Mouse (Mus musculus) limb, embryonic 14.5 days (tissue): ENCODE data around the gene Galnt13. TPM values are rescaled to one million over a fixed set of nuclear protein-coding genes. Genes with fewer than 3 reads are reported as not detected.

ENCODE experiments used
- ATAC-seq: fragments of 200-750 bp; cut with Nextera tagmentation; 2 replicates; pipeline ENCODE4 v1.8.0; 2017; ENCODE audit warnings: low read depth, moderate number of reproducible peaks, moderate TSS enrichment; ENCODE audit not compliant: low FRiP score
- DNase-seq: peaks from one replicate; pipeline ENCODE4 v3.0.0-alpha.2; 2015; ENCODE audit warnings: low spot score
- H3K27ac ChIP-seq: fragments of 300-500 bp; sonication (generic); replicated peaks from 2 replicates; pipeline ENCODE4 v1.5.1; 2014; ENCODE audit warnings: low read depth, mild to moderate bottlenecking, low read length, moderate library complexity, mixed read lengths
- H3K27me3 ChIP-seq: fragments of 300-500 bp; sonication (generic); 2 replicates; pipeline ENCODE4 v1.6.1; 2014; ENCODE audit warnings: low read length, mixed read lengths; ENCODE audit not compliant: control insufficient read depth, insufficient read depth
- H3K36me3 ChIP-seq: fragments of 300-500 bp; sonication (generic); 2 replicates; pipeline ENCODE4 v1.6.1; 2014; ENCODE audit warnings: mild to moderate bottlenecking, low read length, moderate library complexity, mixed read lengths; ENCODE audit not compliant: control insufficient read depth, insufficient read depth
- H3K4me1 ChIP-seq: fragments of 300-500 bp; sonication (generic); 2 replicates; pipeline ENCODE4 v1.6.1; 2014; ENCODE audit warnings: antibody characterized with exemption, low read length, mixed read lengths; ENCODE audit not compliant: control insufficient read depth, insufficient read depth
- H3K4me2 ChIP-seq: fragments of 300-500 bp; sonication (generic); replicated peaks from 2 replicates; pipeline ENCODE4 v1.6.1; 2014; ENCODE audit warnings: low read depth, mild to moderate bottlenecking, low read length, moderate library complexity; ENCODE audit not compliant: severe bottlenecking
- H3K4me3 ChIP-seq: fragments of 300-500 bp; sonication (generic); replicated peaks from 2 replicates; pipeline ENCODE4 v1.5.1; 2014; ENCODE audit warnings: low read length
- H3K9ac ChIP-seq: fragments of 300-500 bp; sonication (generic); 2 replicates; pipeline ENCODE4 v1.6.1; 2014; ENCODE audit warnings: mild to moderate bottlenecking, low read depth, low read length, moderate library complexity; ENCODE audit not compliant: severe bottlenecking
- H3K9me3 ChIP-seq: fragments of 300-500 bp; sonication (generic); 2 replicates; pipeline ENCODE4 v1.6.1; 2016; ENCODE audit warnings: low read length; ENCODE audit not compliant: control insufficient read depth
- POLR2A ChIP-seq: fragments of 200-500 bp; IDR thresholded peaks from 2 replicates; pipeline ENCODE4 v1.8.0; 2012; ENCODE audit warnings: inconsistent platforms, mild to moderate bottlenecking, moderate library complexity, borderline replicate concordance; ENCODE audit not compliant: insufficient read depth, insufficient read length; ENCODE audit errors: extremely low read depth
- WGBS: fragments of 180-500 bp; shearing (Covaris S2); extraction: QIAGEN DNeasy Blood & Tissue Kit; methylation state at CpG from one replicate; pipeline ENCODE4 v1.1.7; 2014; 5-methylcytosine and 5-hydroxymethylcytosine counted together
- polyA plus RNA-seq, 2 experiments: library from polyadenylated mRNA; depleted of rRNA in 1 of 2; stranded (reverse) in 1 of 2; unstranded in 1 of 2; fragments of >200 nt; fragmentation: Nextera tagmentation in 1 of 2; extraction: Ambion mirVana in 1 of 2; gene quantifications; 2 replicates each; pipeline versions ENCODE4 v1.2.1 to v1.2.3; 2012 to 2014

The Galnt13 gene
- polyA plus RNA-seq, 2 experiments, result 0.55 to 1.5 TPM

DNA sequence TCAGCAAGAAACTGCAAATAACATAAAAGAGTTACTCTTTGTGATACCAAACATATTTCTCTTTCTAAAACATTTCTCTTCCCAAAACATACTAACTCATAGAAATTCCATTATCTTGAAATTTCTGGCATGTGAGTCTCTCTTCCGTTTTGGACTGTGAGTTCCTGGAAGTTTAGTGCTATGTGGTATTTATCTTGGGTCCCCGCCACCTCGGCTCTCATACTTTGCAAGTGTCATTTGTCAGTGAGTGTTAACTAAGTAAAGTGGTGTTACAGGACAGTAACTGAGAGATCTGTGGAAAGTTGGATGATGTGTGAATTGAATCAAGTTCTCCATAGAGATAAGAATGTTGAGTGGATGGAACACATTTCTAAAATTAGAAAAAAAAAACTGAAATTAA lies 728.7 kb downstream of the Galnt13 start:
- 66% methylated on average over 3 of the region's 3 CpGs for WGBS
- no peaks in the 10 kb centered on the region for H3K9me3 ChIP-seq
- no peaks in the 10 kb centered on the region for H3K4me1 ChIP-seq
- ATAC-seq, result no peak
- no peak overlapping the region for H3K4me2 ChIP-seq
- H3K27me3 ChIP-seq, result no peaks in the 10 kb centered on the region
- H3K9ac ChIP-seq, result no peak overlapping the region
- no peak overlapping the region for H3K27ac ChIP-seq
- H3K36me3 ChIP-seq, result no peaks in the 10 kb centered on the region
- H3K4me3 ChIP-seq, result no peak overlapping the region
- TF ChIP-seq POLR2A, result no peak
- no peak for DNase-seq
